Mouse (Mus musculus) small intestine, adult 2 months (tissue): Measurements from ENCODE around the gene Sytl2. TPM values are rescaled to one million over a fixed set of nuclear protein-coding genes. Genes with fewer than 3 reads are reported as not detected.

ENCODE experiments used
- H3K27ac ChIP-seq: fragments of 200-500 bp; 2 replicates; pipeline ENCODE4 v1.5.1; 2012; ENCODE audit warnings: low read depth, low read length, control low read depth, inconsistent platforms; ENCODE audit not compliant: insufficient read depth
- H3K27me3 ChIP-seq: fragments of 200-500 bp; 2 replicates; pipeline ENCODE4 v1.6.1; 2012; ENCODE audit warnings: mild to moderate bottlenecking, moderate library complexity, low read length, inconsistent platforms; ENCODE audit not compliant: control insufficient read depth, insufficient read depth
- H3K36me3 ChIP-seq: fragments of 200-500 bp; 2 replicates; pipeline ENCODE4 v1.6.1; 2012; ENCODE audit warnings: mild to moderate bottlenecking, low read length, control low read depth, inconsistent platforms; ENCODE audit not compliant: control insufficient read depth, insufficient read depth
- H3K4me1 ChIP-seq: fragments of 200-500 bp; 2 replicates; pipeline ENCODE4 v1.6.1; 2012; ENCODE audit warnings: low read length, inconsistent platforms, mixed read lengths; ENCODE audit not compliant: control insufficient read depth, insufficient read depth, insufficient read length
- H3K4me3 ChIP-seq: fragments of 200-500 bp; 2 replicates; pipeline ENCODE4 v1.5.1; 2012; ENCODE audit warnings: low read depth, mild to moderate bottlenecking, control low read depth, inconsistent platforms, low read length, moderate library complexity
- CTCF ChIP-seq: fragments of 200-500 bp; IDR thresholded peaks from 2 replicates; pipeline ENCODE4 v1.5.1; 2012; ENCODE audit warnings: low read depth, mild to moderate bottlenecking, control low read depth, inconsistent platforms, low read length, moderate library complexity, mixed read lengths; ENCODE audit not compliant: insufficient replicate concordance, insufficient read length; ENCODE audit errors: extremely low read depth
- POLR2A ChIP-seq: fragments of 200-500 bp; IDR thresholded peaks from 2 replicates; pipeline ENCODE4 v1.6.1; 2012; ENCODE audit warnings: low read depth, mild to moderate bottlenecking, control low read depth, inconsistent platforms, low read length, moderate library complexity
- WGBS: fragments of 180-500 bp; shearing (Covaris S2); methylation state at CpG from one replicate; pipeline ENCODE4 v1.1.7; 2018; 5-methylcytosine and 5-hydroxymethylcytosine counted together
- polyA plus RNA-seq: library from polyadenylated mRNA; depleted of rRNA; stranded (reverse); fragments of >200 nt; gene quantifications from 2 replicates; pipeline ENCODE4 v1.2.3, GENCODE M21; 2012

Gene Sytl2
- polyA plus RNA-seq, 1 experiment: 5.1 TPM

DNA sequence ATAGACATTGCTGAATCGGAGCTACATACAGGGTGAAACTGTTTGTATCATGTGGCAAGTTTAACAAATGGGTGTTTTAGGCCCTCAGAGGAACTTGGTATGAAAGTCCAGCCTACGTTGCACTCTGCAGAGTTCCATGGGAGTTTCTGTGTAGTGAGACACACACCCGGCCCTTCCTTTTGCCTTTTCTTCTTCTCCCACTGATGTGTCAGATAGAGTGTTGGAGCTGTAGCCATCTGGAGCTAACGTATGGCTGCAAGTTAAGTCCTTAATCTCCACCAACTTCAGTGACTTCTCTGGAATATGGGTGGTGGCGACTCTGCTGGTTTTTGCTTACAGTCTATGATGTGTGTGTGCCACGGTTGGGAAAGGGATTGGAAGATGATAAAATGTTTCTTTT lies 32.3 kb downstream of the Sytl2 start:
- Histone ChIP-seq H3K27ac (no peak overlapping the region), H3K27me3 (no peaks in the 10 kb centered on the region), H3K4me1 (no peaks in the 10 kb centered on the region), H3K4me3 (no peak overlapping the region), H3K36me3 (no peaks in the 10 kb centered on the region)
- TF ChIP-seq POLR2A (no peak), CTCF (no peak)
- 84% methylated on average over 6 of the region's 6 CpGs for WGBS

DNA sequence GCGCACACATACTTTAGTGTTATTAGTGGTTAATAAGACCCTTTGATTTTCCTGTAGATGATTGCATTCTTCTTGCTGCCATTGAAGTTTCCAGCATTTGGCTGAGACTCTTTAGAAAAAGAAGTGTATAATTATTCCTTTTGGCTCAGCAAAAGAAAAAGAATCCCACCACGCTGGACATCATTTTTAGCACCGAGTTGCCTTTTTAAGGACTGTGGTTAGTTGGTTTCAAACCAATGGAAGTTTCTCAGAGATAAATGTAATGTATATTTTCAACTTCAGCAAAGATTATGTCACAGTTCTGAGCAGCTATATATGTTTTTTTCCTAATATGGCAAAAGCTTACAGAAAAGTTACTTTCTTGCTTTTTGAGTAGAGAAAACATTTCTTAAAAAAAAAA lies 32.8 kb downstream of the Sytl2 start:
- no peak overlapping the region for H3K4me3 ChIP-seq
- no peaks in the 10 kb centered on the region for H3K27me3 ChIP-seq
- TF ChIP-seq CTCF (no peak), POLR2A (no peak)
- no peaks in the 10 kb centered on the region for H3K4me1 ChIP-seq
- 88% methylated on average over 3 of the region's 3 CpGs for WGBS
- H3K36me3 ChIP-seq: no peaks in the 10 kb centered on the region
- no peak overlapping the region for H3K27ac ChIP-seq

DNA sequence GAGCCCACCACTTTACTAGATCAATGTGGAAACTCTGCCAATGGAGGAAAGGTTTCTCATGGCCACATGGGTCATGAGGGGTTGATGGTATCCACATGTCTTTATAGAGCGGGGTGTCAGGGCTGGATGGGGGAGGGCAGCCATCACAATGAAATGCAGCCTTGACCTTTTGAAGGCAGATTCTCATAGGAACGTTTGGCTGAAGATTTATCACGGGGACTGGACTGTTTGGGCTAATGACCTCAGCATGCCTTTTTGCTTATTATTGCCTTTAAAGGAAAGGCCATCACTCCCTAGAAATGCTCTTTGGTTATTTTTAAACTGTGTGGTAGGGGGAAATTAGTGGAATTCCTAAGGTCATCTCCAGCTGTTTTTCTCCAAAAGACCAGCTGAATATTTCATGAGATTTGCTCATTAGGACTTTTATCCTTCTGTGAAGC lies 33.7 kb downstream of the Sytl2 start:
- Histone ChIP-seq H3K27me3 (no peaks in the 10 kb centered on the region), H3K4me3 (no peak overlapping the region), H3K27ac (no peak overlapping the region), H3K36me3 (no peaks in the 10 kb centered on the region), H3K4me1 (no peaks in the 10 kb centered on the region)
- no peak for TF ChIP-seq CTCF
- no peak for TF ChIP-seq POLR2A
- 45% methylated on average over 3 of the region's 3 CpGs for WGBS

DNA sequence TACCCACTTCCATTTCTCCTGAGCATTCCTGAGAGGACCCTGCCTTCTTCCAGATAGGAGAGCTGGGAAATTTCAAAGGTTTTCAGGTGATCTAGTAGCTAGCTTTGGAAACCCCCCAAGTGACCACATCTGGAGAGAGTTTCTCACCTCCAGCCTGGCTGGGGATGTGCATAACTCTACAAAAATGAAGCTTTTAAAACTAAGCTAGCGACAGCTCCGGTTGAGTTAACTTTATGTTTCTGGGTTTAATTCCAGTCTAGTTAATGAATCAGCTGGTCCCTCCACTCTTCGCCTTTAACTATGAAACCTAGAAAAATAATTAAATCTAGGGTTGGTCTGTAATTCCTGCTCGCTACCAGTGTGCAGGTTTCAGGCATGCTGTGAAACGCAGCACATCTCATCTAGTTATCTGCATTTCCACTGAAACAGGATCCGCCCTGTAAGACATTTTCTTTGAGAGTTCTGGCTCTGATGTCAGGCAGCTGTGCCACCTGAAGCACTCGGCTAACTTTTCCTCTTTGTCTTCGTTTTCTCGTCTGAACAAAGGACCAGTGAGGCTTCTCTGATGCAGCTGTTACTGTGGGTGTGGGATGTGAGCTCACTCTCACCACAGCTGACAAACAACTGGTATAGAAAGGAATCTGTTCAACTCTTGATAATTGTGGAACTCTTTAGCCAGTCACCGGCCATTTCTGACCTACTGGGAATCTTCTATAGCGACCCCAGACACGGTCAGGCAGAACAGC lies 39.3 kb downstream of the Sytl2 start:
- no peak overlapping the region for H3K27ac ChIP-seq
- H3K4me1 ChIP-seq: no peaks in the 10 kb centered on the region; the same call in 1 of the 2 replicates
- H3K4me3 ChIP-seq: no peak overlapping the region
- 72% methylated on average over 12 of the region's 12 CpGs for WGBS
- TF ChIP-seq POLR2A (no peak), CTCF (no peak)
- no peaks in the 10 kb centered on the region for H3K36me3 ChIP-seq
- H3K27me3 ChIP-seq: no peaks in the 10 kb centered on the region

DNA sequence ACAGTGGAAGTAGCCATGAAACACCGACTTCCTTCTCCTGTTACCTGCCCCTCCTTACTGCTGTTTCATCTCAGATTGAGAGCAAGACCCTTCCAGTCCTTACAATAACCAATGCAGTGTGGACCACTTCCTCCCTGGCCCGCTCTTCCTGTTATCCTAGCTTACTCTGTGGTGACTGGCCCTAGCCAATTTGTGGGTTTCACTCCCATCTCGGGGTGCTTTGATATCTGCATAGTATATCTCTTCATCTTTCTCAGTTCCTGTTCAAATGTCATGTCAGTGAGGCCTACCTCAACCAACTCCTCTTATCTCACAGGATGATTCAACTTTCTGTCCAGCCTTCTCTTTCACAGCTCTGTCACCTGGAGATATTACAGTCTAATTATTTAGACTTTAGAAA lies 42.9 kb downstream of the Sytl2 start:
- H3K4me3 ChIP-seq: no peak overlapping the region
- WGBS: 63% methylated on average over 3 of the region's 3 CpGs
- H3K36me3 ChIP-seq: no peaks in the 10 kb centered on the region
- H3K27ac ChIP-seq: no peak overlapping the region
- no peaks in the 10 kb centered on the region; the same call in 1 of the 2 replicates for H3K4me1 ChIP-seq
- no peak for TF ChIP-seq CTCF
- TF ChIP-seq POLR2A: no peak
- H3K27me3 ChIP-seq: no peaks in the 10 kb centered on the region

DNA sequence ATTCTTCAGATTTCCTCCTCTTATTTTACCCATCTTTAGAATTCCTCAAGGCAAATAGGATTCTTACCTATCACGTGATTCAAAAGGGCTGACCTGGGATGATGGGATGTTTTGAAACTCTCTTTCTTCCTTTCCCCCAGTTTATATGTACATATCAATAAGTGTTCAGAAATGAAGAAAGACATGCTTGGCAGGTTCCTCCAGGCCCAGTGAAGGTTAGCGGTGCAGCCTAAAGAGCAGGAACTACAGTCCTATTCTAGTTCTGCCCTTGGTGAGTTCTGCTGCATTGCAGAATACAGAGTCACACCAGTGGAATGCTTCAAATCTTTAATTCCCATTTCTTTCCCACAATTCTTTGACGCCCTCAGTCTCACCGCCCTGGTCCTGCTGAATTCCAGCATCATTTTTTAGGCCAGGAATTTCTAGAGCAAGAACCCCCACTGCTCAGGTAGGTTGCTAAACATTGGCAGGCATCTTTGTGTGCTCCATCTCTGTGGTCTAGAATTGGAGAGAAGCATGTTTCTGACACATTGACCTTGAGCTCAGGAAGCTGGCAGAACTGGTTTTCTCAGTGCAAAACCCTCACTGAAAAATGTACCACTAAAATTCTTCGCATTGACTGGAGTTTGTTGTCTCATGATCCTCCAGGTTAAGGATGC lies 45.9 kb downstream of the Sytl2 start:
- Histone ChIP-seq H3K36me3 (no peaks in the 10 kb centered on the region), H3K4me3 (no peak overlapping the region), H3K4me1 (no peaks in the 10 kb centered on the region; the same call in 1 of the 2 replicates), H3K27me3 (no peaks in the 10 kb centered on the region), H3K27ac (no peak overlapping the region)
- TF ChIP-seq CTCF (no peak), POLR2A (no peak)
- 70% methylated on average over 5 of the region's 5 CpGs for WGBS

GRCm38 (mm10) chr7:90349014-90349413 lies 47.0 kb downstream of the Sytl2 start:
- Histone ChIP-seq H3K4me1 (no peaks in the 10 kb centered on the region; the same call in 1 of the 2 replicates), H3K36me3 (no peaks in the 10 kb centered on the region), H3K27ac (no peak overlapping the region), H3K27me3 (no peaks in the 10 kb centered on the region), H3K4me3 (no peak overlapping the region)
- TF ChIP-seq CTCF: no peak
- TF ChIP-seq POLR2A: no peak
- 52% methylated on average over 5 of the region's 5 CpGs for WGBS
